Mouse (Mus musculus): ENCODE results near the gene Scgb1b11.
"Not testable (repeated sequence)": the region's sequence is repeated elsewhere in the genome, so short reads cannot be mapped to it uniquely, and the experiment has no call there.

Scgb1b11 gene

DNA sequence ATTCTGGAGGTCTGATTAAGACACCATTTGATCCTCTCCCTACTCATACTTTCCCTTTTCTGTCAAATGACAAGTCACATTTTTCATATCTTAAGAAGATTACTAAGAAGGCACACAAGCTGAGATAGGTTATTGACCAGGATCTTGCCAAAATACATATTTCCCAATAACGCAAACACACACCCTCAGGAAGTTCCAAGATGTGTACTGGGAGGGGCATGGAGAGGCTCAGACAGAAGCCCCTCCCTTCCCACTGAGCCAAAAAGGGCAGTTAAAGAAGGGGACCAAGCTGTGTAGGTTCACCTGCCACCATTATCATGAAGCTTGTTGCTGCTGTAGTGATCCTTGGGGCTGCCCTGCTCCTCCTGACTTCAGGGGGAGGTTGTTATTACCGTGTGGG is at the start of gene Scgb1b11:
Gene Scgb1b11, plus strand, starts transcription at position 301 of the 400 bp plus-strand sequence.
- DNase-seq (ENCODE audit: low spot score), result not testable (repeated sequence)

DNA sequence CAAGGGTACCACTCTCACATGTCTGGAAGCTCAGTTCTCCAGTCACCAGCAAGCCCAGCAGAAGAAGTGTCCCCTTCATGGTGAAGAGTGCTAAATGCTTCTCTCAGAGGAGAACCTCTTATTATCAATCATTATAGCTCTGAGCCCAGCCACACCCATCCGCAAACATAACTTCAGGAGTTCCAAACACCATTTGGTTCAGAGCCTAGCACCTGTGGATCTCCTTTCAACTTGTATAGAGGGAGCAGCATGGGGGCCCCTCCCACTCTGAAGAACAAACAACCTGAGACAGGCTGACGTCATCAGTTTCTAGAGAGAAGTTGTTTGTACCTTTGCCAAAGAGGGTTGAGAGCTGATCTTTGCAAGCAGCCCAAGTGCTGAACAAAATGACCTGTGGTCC is 11.6 kb upstream of the Scgb1b11 start, which contains the start of gene Scgb2b11:
Gene Scgb2b11, minus strand, starts transcription at position 101 of the 400 bp plus-strand sequence.
- not testable (repeated sequence) for DNase-seq (ENCODE audit: low spot score)

All from spleen, adult 12 weeks (tissue).